Mouse (Mus musculus) MEL (cell line): Measurements from ENCODE around the gene Rnaseh2c.

Experiments used
- CHD2 ChIP-seq: IDR thresholded peaks from 2 replicates; pipeline ENCODE4 v1.6.1; 2011; ENCODE audit warnings: low read length, improper control_type of control experiment
- CTCF ChIP-seq, 3 experiments: IDR thresholded peaks in 2 of 3; conservative IDR thresholded peaks in 1 of 3; 2 replicates each; pipeline ENCODE4 v1.5.1; 2011 to 2012; ENCODE audit warnings: low read length in 3 of 3, low read depth in 2 of 3, mild to moderate bottlenecking in 2 of 3, improper control_type of control experiment in 1 of 3, inconsistent platforms in 1 of 3, mixed read lengths in 1 of 3, moderate library complexity in 1 of 3; ENCODE audit not compliant: control insufficient read depth in 1 of 3, insufficient read depth in 1 of 3, poor library complexity in 1 of 3, severe bottlenecking in 1 of 3
- E2F4 ChIP-seq: IDR thresholded peaks from 2 replicates; pipeline ENCODE4 v1.6.1; 2011; ENCODE audit warnings: low read depth, low read length, improper control_type of control experiment, borderline replicate concordance
- GATA1 ChIP-seq: IDR thresholded peaks from 2 replicates; pipeline ENCODE4 v1.6.1; 2011; ENCODE audit warnings: low read depth, low read length, improper control_type of control experiment
- MAFK ChIP-seq: IDR thresholded peaks from 2 replicates; pipeline ENCODE4 v1.6.1; 2011; ENCODE audit warnings: low read depth, mild to moderate bottlenecking, low read length, improper control_type of control experiment, borderline replicate concordance
- POLR2A ChIP-seq, 2 experiments: IDR thresholded peaks; 2 replicates each; pipeline ENCODE4 v1.6.1; 2011 to 2012; ENCODE audit warnings: low read length in 2 of 2, mild to moderate bottlenecking in 2 of 2, control low read depth in 1 of 2, improper control_type of control experiment in 1 of 2, low read depth in 1 of 2, moderate library complexity in 1 of 2; ENCODE audit not compliant: control insufficient read depth in 1 of 2, insufficient read depth in 1 of 2, poor library complexity in 1 of 2
- ZC3H11A ChIP-seq: IDR thresholded peaks from 2 replicates; pipeline ENCODE4 v1.6.1; 2012; ENCODE audit warnings: low read depth, mild to moderate bottlenecking, inconsistent platforms, low read length, improper control_type of control experiment
- ZMIZ1 ChIP-seq: IDR thresholded peaks from 2 replicates; pipeline ENCODE4 v1.6.1; 2012; ENCODE audit warnings: low read depth, mild to moderate bottlenecking, inconsistent platforms, low read length, improper control_type of control experiment, moderate library complexity

GRCm38 (mm10) chr19:5614953-5615352 lies 13.3 kb downstream of the Rnaseh2c start:
- TF ChIP-seq CTCF (IDR thresholded peaks at IDR 0.05 in 2 of 3, conservative IDR thresholded peaks at IDR 0.05 in 1 of 3; ENCODE audit: control insufficient read depth in 1 of 3, insufficient read depth in 1 of 3, low read depth in 2 of 3, low read length in 3 of 3, poor library complexity in 1 of 3, severe bottlenecking in 1 of 3) (no peak), ZC3H11A (no peak), GATA1 (no peak), ZMIZ1 (no peak), POLR2A (IDR thresholded peaks at IDR 0.05; ENCODE audit: control insufficient read depth in 1 of 2, insufficient read depth in 1 of 2, low read depth in 1 of 2, low read length in 2 of 2, poor library complexity in 1 of 2) (no peak), E2F4 (no peak), MAFK (no peak), CHD2 (no peak)
